Comparison of ENCODE assay signal across 12 mouse cellular contexts in the genomic region with DNA sequence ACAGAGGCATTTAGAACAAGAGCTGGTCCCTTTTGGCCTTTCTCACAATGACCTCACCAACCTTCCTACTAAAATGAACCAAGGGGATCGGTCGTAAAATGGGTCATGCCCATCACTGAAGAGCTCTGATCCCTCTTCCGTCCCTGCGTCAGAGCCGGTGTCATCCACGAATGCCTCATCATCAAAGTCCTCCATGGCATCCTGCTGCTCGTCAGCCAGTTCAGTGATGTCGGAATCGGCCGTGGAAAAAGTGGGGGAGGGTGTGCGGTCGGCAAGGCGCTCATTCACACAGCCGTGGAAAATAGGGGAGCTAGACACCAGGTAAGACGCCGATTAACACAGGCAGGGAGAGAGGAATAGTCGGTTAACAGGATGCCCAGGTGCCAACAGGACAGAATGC. TPM values are rescaled to one million over a fixed set of nuclear protein-coding genes. Genes with fewer than 3 reads are reported as not detected.
DNase-seq lines count a peak whose midpoint lies in the region; ATAC-seq and TF ChIP-seq lines count a peak whose summit lies in the region.
"Had no signal": no experiment of that assay in that cellular context is flagged by ENCODE, and none has a peak within 500 bp of the region (broad histone marks: within the 10 kb centered on the region; RNA-seq: fewer than 3 reads in every experiment).

No protein-coding gene starts in this region.

- H3K4me1 ChIP-seq in kidney, embryonic 14.5 days (ENCODE audit: control insufficient read depth, insufficient read depth, low read length): peaks cover 5% of the 10 kb centered on the region
- H3K4me1 ChIP-seq in cortical plate, adult 2 months (ENCODE audit: control insufficient read depth, insufficient read depth, low read length): peaks cover 5% of the 10 kb centered on the region; the same call in 1 of the 2 replicates
- peaks cover 19% of the 10 kb centered on the region for H3K4me1 ChIP-seq in forebrain, embryonic 16.5 days (replicated peaks; ENCODE audit: control insufficient read depth, insufficient read depth, low read length)
- peaks cover 9% of the 10 kb centered on the region for H3K4me1 ChIP-seq in midbrain, embryonic 15.5 days

- TF ChIP-seq CTCF in cortical plate, adult 2 months (IDR thresholded peaks at IDR 0.05; ENCODE audit: extremely low read depth, insufficient read depth, low read length): no peak
- TF ChIP-seq CTCF in gastrocnemius, adult 2 months (IDR thresholded peaks at IDR 0.05): no peak

- ATAC-seq in kidney, embryonic 14.5 days (ENCODE audit: low FRiP score, low TSS enrichment): no peak
- ATAC-seq in forebrain, embryonic 16.5 days: peak; percentile 24; the same call in 1 of the 2 replicates
- ATAC-seq in midbrain, embryonic 15.5 days (replicated peaks): peak; percentile 67

- H3K9me3 ChIP-seq in kidney, embryonic 14.5 days (ENCODE audit: control insufficient read depth, low read length): no peaks in the 10 kb centered on the region
- 0 out of 2 replicates have a peak, but pooled peaks cover 3% of the 10 kb centered on the region for H3K9me3 ChIP-seq in forebrain, embryonic 16.5 days (ENCODE audit: control insufficient read depth, low read length)
- H3K9me3 ChIP-seq in midbrain, embryonic 15.5 days: no peaks in the 10 kb centered on the region

- 69% methylated on average over 17 of the region's 17 CpGs for WGBS in kidney, embryonic 14.5 days
- WGBS in forebrain, embryonic 16.5 days: 14% methylated on average over 17 of the region's 17 CpGs
- WGBS in midbrain, embryonic 15.5 days: 57% methylated on average over 17 of the region's 17 CpGs

- H3K4me2 ChIP-seq in kidney, embryonic 14.5 days (replicated peaks; ENCODE audit: low read depth, low read length): no peak overlapping the region
- H3K4me2 ChIP-seq in forebrain, embryonic 16.5 days (ENCODE audit: low read length): no peak overlapping the region
- H3K4me2 ChIP-seq in midbrain, embryonic 15.5 days: no peak overlapping the region

- H3K4me3 ChIP-seq in kidney, embryonic 14.5 days (ENCODE audit: low read length): no peak overlapping the region
- H3K4me3 ChIP-seq in cortical plate, adult 2 months (ENCODE audit: insufficient read depth, low read length): no peak overlapping the region
- no peak overlapping the region for H3K4me3 ChIP-seq in forebrain, embryonic 16.5 days (replicated peaks; ENCODE audit: low read length)
- H3K4me3 ChIP-seq in midbrain, embryonic 15.5 days: no peak overlapping the region
- no peak overlapping the region for H3K4me3 ChIP-seq in gastrocnemius, adult 2 months
- H3K4me3 ChIP-seq: erythroblast, embryonic 14.5 days had no signal

- DNase-seq in kidney, postnatal 25 days: no peak
- DNase-seq in thymus, postnatal 14 days: no peak
- no peak for DNase-seq in gastrocnemius, adult 2 months
- DNase-seq in spleen, adult 12 weeks (ENCODE audit: low spot score): no peak
- DNase-seq: heart, adult 18-20 months; right cerebral cortex, postnatal 14 days had no signal

- no peak overlapping the region for H3K9ac ChIP-seq in kidney, embryonic 14.5 days (ENCODE audit: low read depth, low read length)
- H3K9ac ChIP-seq in forebrain, embryonic 16.5 days (replicated peaks; ENCODE audit: low read depth, low read length): 0 out of 2 replicates have a peak overlapping the region, but pooled peaks have one; percentile 17
- no peak overlapping the region for H3K9ac ChIP-seq in midbrain, embryonic 15.5 days
- H3K9ac ChIP-seq: liver, embryonic 14.5 days had no signal

- H3K27me3 ChIP-seq in kidney, embryonic 14.5 days (ENCODE audit: control insufficient read depth, insufficient read depth, low read length): no peaks in the 10 kb centered on the region
- no peaks in the 10 kb centered on the region for H3K27me3 ChIP-seq in forebrain, embryonic 16.5 days (replicated peaks; ENCODE audit: control insufficient read depth, insufficient read depth, low read length)
- no peaks in the 10 kb centered on the region for H3K27me3 ChIP-seq in midbrain, embryonic 15.5 days (replicated peaks)

- peaks cover 15% of the 10 kb centered on the region; the same call in 1 of the 2 replicates for H3K36me3 ChIP-seq in kidney, embryonic 14.5 days (ENCODE audit: control insufficient read depth, insufficient read depth, low read length)
- peaks cover 46% of the 10 kb centered on the region for H3K36me3 ChIP-seq in forebrain, embryonic 16.5 days (ENCODE audit: control insufficient read depth, insufficient read depth)
- H3K36me3 ChIP-seq in midbrain, embryonic 15.5 days (replicated peaks): peaks cover 58% of the 10 kb centered on the region

- TF ChIP-seq POLR2A in cortical plate, adult 2 months (IDR thresholded peaks at IDR 0.05; ENCODE audit: extremely low read depth, insufficient read depth, low read length): no peak

- H3K27ac ChIP-seq in kidney, embryonic 14.5 days (ENCODE audit: low read depth, low read length): 0 out of 2 replicates have a peak overlapping the region, but pooled peaks have one; percentile 6
- H3K27ac ChIP-seq in cortical plate, adult 2 months (ENCODE audit: insufficient read depth, low read length): 0 out of 2 replicates have a peak overlapping the region, but pooled peaks have one; percentile 9
- peak overlapping the region; percentile 37 for H3K27ac ChIP-seq in forebrain, embryonic 16.5 days (ENCODE audit: low read length)
- peak overlapping the region; percentile 63 for H3K27ac ChIP-seq in midbrain, embryonic 15.5 days
- H3K27ac ChIP-seq in gastrocnemius, adult 2 months: no peak overlapping the region
- H3K27ac ChIP-seq: liver, embryonic 14.5 days had no signal

- intact Hi-C loops in gastrocnemius, adult 2 months (cut with DNase I): no loop called here

RNA-seq across cellular contexts. Expression of a gene that starts 53.9 kb away (rescaled TPM):
- polyA plus RNA-seq in kidney, embryonic 14.5 days (2014; fragmentation: Nextera tagmentation; extraction: Ambion mirVana): 53.6 and 64.7 TPM in 2 replicates
- polyA plus RNA-seq in cortical plate, adult 2 months (2012; rRNA removed): 47.8 and 48.5 TPM in 2 replicates
- 94.6 and 94.7 TPM in 2 replicates for polyA plus RNA-seq in forebrain, embryonic 16.5 days (2015; fragmentation: Nextera tagmentation; extraction: Ambion mirVana)
- polyA plus RNA-seq in midbrain, embryonic 15.5 days (2015; fragmentation: Nextera tagmentation; extraction: Ambion mirVana): 121 and 124 TPM in 2 replicates
- total RNA-seq in gastrocnemius, adult 2 months (2021): 10 to 100 TPM; 14.4 to 19.1 TPM
